Mouse (Mus musculus) CD4-positive, CD25-positive, alpha-beta regulatory T cell, adult 4 months (primary cell): ENCODE data around the gene Cspg4. TPM values are rescaled to one million over a fixed set of nuclear protein-coding genes. Genes with fewer than 3 reads are reported as not detected.
"Not testable (repeated sequence)": the region's sequence is repeated elsewhere in the genome, so short reads cannot be mapped to it uniquely, and the experiment has no call there.

ENCODE experiments used
- ATAC-seq: one replicate; pipeline ENCODE4 v1.8.0; 2017
- polyA plus RNA-seq, 2 experiments: library from polyadenylated mRNA; unstranded; fragments of 100-300 nt; shearing (Covaris generic); gene quantifications; one replicate each; pipeline ENCODE4 v1.2.1; 2017

Gene Cspg4
- polyA plus RNA-seq, 2 experiments from 2014 or later, result not detected

- ATAC-seq, result no peak
Observed at GRCm38 (mm10) chr9:56893313-56893712, 28.5 kb downstream of the Cspg4 start.

GRCm38 (mm10) chr9:56894006-56894405, 29.2 kb downstream of the Cspg4 start:
- no peak for ATAC-seq

- ATAC-seq, result no peak
Observed at GRCm38 (mm10) chr9:56896779-56897178, 31.9 kb downstream of the Cspg4 start.

- ATAC-seq, result no peak
Observed at GRCm38 (mm10) chr9:56899409-56899808, 34.6 kb downstream of the Cspg4 start.

GRCm38 (mm10) chr9:56900060-56900459, 35.2 kb downstream of the Cspg4 start:
- no peak for ATAC-seq

GRCm38 (mm10) chr9:56900571-56900970, 35.7 kb downstream of the Cspg4 start:
- ATAC-seq, result no peak

GRCm38 (mm10) chr9:56901187-56901586, 36.4 kb downstream of the Cspg4 start:
- ATAC-seq, result peak; percentile 34

- no peak for ATAC-seq
Observed at GRCm38 (mm10) chr9:56903662-56904061, 38.8 kb downstream of the Cspg4 start.

GRCm38 (mm10) chr9:56907549-56907948, 42.7 kb downstream of the Cspg4 start:
- no peak for ATAC-seq

- not testable (repeated sequence) for ATAC-seq
Observed at GRCm38 (mm10) chr9:56909991-56910390, 45.2 kb downstream of the Cspg4 start.

- ATAC-seq, result no peak
Observed at GRCm38 (mm10) chr9:56911017-56911416, 46.2 kb downstream of the Cspg4 start.

GRCm38 (mm10) chr9:56913991-56914390, 49.2 kb downstream of the Cspg4 start:
- no peak for ATAC-seq

GRCm38 (mm10) chr9:56915116-56915515, 50.3 kb downstream of the Cspg4 start:
- ATAC-seq, result no peak

GRCm38 (mm10) chr9:56915695-56916410, 51.0 kb downstream of the Cspg4 start:
- no peak for ATAC-seq

- no peak for ATAC-seq
Observed at GRCm38 (mm10) chr9:56917131-56917530, 52.3 kb downstream of the Cspg4 start.

GRCm38 (mm10) chr9:56918466-56918865, 53.6 kb downstream of the Cspg4 start:
- no peak for ATAC-seq

GRCm38 (mm10) chr9:56922746-56923145, 57.9 kb downstream of the Cspg4 start:
- ATAC-seq, result no peak

- ATAC-seq, result no peak
Observed at GRCm38 (mm10) chr9:56923841-56924650, 59.2 kb downstream of the Cspg4 start.

GRCm38 (mm10) chr9:56924651-56925027, 59.8 kb downstream of the Cspg4 start:
- no peak for ATAC-seq

- ATAC-seq, result no peak
Observed at GRCm38 (mm10) chr9:56925291-56926024, 60.6 kb downstream of the Cspg4 start.

- no peak for ATAC-seq
Observed at GRCm38 (mm10) chr9:56926025-56926360, 61.2 kb downstream of the Cspg4 start.

GRCm38 (mm10) chr9:56926387-56926786, 61.6 kb downstream of the Cspg4 start:
- no peak for ATAC-seq
